Mouse (Mus musculus) embryonic facial prominence, embryonic 11.5 days (tissue): ENCODE measurements around the gene Chl1. TPM values are rescaled to one million over a fixed set of nuclear protein-coding genes. Genes with fewer than 3 reads are reported as not detected.

ENCODE experiments used
- ATAC-seq: fragments of 200-750 bp; cut with Nextera tagmentation; replicated peaks from 2 replicates; pipeline ENCODE4 v1.8.0; 2017; ENCODE audit warnings: low read depth; ENCODE audit not compliant: insufficient number of reproducible peaks, low FRiP score, low TSS enrichment
- DNase-seq: peaks from one replicate; pipeline ENCODE4 v3.0.0-alpha.2; 2015; ENCODE audit warnings: low spot score
- H3K27ac ChIP-seq: fragments of 300-500 bp; sonication (generic); replicated peaks from 2 replicates; pipeline ENCODE4 v1.5.1; 2014; ENCODE audit warnings: mild to moderate bottlenecking, low read depth, low read length, control low read depth
- H3K27me3 ChIP-seq: fragments of 300-500 bp; sonication (generic); 2 replicates; pipeline ENCODE4 v1.6.1; 2014; ENCODE audit warnings: mild to moderate bottlenecking, low read length, moderate library complexity, mixed read lengths; ENCODE audit not compliant: control insufficient read depth, insufficient read depth
- H3K36me3 ChIP-seq: fragments of 300-500 bp; sonication (generic); replicated peaks from 2 replicates; pipeline ENCODE4 v1.6.1; 2014; ENCODE audit warnings: low read depth, mild to moderate bottlenecking, low read length, moderate library complexity, mixed read lengths; ENCODE audit not compliant: control insufficient read depth, insufficient read depth
- H3K4me1 ChIP-seq: fragments of 300-500 bp; sonication (generic); 2 replicates; pipeline ENCODE4 v1.6.1; 2014; ENCODE audit warnings: low read length, mixed read lengths; ENCODE audit not compliant: control insufficient read depth, insufficient read depth
- H3K4me2 ChIP-seq: fragments of 300-500 bp; sonication (generic); 2 replicates; pipeline ENCODE4 v1.6.1; 2014; ENCODE audit warnings: low read depth, mild to moderate bottlenecking, control low read depth, low read length, moderate library complexity
- H3K4me3 ChIP-seq: fragments of 300-500 bp; sonication (generic); 2 replicates; pipeline ENCODE4 v1.5.1; 2014; ENCODE audit warnings: low read depth, low read length, control low read depth
- H3K9ac ChIP-seq: fragments of 300-500 bp; sonication (generic); replicated peaks from 2 replicates; pipeline ENCODE4 v1.6.1; 2014; ENCODE audit warnings: mild to moderate bottlenecking, control low read depth, low read length
- H3K9me3 ChIP-seq: fragments of 300-500 bp; sonication (generic); replicated peaks from 2 replicates; pipeline ENCODE4 v1.6.1; 2016; ENCODE audit warnings: mild to moderate bottlenecking, low read length, inconsistent platforms, mixed read lengths; ENCODE audit not compliant: control insufficient read depth
- WGBS: fragments of 180-500 bp; shearing (Covaris S2); extraction: QIAGEN DNeasy Blood & Tissue Kit; methylation state at CpG from one replicate; pipeline ENCODE4 v1.1.7; 2014; 5-methylcytosine and 5-hydroxymethylcytosine counted together
- polyA plus RNA-seq: library from polyadenylated mRNA; unstranded; fragments of >200 nt; fragmentation: Nextera tagmentation; extraction: Ambion mirVana; gene quantifications from 2 replicates; pipeline ENCODE4 v1.2.1, GENCODE M21; 2014

The Chl1 gene
- polyA plus RNA-seq, 1 experiment from 2014 or later = 2.5 TPM

DNA sequence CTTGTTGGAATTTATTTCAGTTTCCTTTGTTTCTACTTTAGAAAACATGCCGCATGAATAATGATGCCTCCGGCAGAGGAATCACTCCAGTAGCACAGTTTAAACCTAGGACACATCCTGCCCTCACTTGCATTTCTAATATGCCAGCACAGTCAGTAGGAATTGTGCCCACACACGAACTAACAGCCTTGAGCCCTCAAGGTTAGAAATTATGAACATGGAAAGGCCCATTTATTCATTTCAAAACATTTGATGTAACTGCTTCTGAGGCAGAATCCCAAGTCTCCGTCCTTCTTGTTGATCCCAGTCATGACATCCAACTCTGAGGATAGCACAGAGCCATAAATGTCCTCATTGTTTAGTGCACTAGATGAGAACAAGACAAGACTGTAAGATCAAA is 790 bp upstream of the Chl1 start:
- no peaks in the 10 kb centered on the region for H3K36me3 ChIP-seq
- peaks cover 22% of the 10 kb centered on the region for H3K27me3 ChIP-seq
- 69% methylated on average over 4 of the region's 4 CpGs for WGBS
- no peak overlapping the region for H3K9ac ChIP-seq
- no peaks in the 10 kb centered on the region for H3K9me3 ChIP-seq
- H3K4me1 ChIP-seq = 0 out of 2 replicates have a peak, but pooled peaks cover 3% of the 10 kb centered on the region
- no peak overlapping the region for H3K4me3 ChIP-seq
- no peak overlapping the region for H3K4me2 ChIP-seq
- no peak for ATAC-seq
- no peak overlapping the region for H3K27ac ChIP-seq
- DNase-seq = no peak

DNA sequence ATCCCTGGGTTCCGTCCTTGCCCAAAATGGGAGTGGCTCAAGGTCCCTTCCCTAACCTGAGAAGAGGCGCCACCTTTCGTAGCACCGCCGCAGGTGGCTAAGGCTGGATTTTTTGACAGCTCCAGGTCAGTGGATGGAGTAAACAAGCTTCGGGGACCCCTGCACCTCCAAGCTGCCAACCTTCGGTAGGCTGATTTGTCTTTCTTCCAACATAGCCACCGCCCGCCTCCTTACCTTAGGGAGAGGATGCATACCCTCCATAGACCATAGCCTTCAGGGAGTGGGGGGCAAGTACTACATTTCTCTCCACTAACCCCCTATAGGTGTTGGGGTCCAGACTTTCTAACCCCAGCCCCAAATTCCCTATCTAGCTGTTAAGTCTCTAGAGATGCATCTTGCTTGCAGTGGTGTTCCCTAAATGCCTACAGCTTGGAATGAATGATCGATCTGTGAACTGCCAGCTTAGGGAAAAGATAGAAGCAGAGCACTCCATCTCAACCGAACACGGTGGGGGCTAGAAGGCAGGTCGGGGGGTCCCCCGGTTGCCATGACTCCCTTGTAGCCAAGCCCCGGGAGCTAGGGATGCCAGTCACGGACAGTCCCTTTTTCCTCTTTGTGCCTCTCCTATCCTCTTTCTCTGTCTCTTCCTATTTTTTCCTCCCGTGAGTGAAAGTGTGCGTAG is 1.0 kb downstream of the Chl1 start:
- Histone ChIP-seq H3K4me1 (0 out of 2 replicates have a peak, but pooled peaks cover 3% of the 10 kb centered on the region), H3K4me2 (peak overlapping the region; percentile 63), H3K9me3 (no peaks in the 10 kb centered on the region), H3K4me3 (peak overlapping the region; percentile 32), H3K27me3 (peaks cover 22% of the 10 kb centered on the region), H3K27ac (no peak overlapping the region), H3K36me3 (no peaks in the 10 kb centered on the region), H3K9ac (peak overlapping the region; percentile 7; the same call in 1 of the 2 replicates)
- ATAC-seq (no peak; the same call in 1 of the 2 replicates), DNase-seq (no peak)
- WGBS = 8% methylated on average over 18 of the region's 18 CpGs

DNA sequence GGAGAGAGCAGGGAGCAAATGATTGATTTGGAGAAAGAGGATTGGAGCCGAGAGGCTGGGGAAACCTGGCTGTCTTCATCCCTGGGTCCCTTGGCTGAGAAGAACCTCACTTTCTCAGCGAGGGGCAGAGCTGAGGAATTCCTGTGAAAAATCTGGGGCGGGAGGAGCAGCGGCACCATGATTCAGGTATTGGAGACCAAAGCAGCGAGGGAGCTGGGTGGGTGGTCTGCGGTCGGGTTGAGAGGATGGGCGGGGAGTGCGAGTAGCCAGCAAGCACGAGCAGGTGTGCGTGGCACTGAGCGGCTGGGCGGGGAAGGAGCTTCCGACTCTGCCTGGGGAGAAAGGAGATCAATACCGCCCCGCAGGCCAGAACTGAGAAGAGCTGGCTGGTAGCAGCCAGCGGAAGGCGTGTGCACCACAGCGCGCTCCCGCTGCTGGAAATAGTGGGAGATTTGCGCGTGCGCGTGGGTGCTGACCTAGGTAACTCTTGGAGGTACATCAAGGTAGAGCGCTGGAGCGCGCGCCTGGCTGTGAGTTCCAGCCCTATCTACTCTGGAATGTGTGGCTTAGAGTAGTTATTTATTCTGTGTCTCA is 1.7 kb downstream of the Chl1 start:
- ATAC-seq = peak; percentile 80
- Histone ChIP-seq H3K27ac (no peak overlapping the region), H3K36me3 (no peaks in the 10 kb centered on the region), H3K4me1 (0 out of 2 replicates have a peak, but pooled peaks cover 3% of the 10 kb centered on the region), H3K9ac (peak overlapping the region; percentile 7; the same call in 1 of the 2 replicates), H3K27me3 (peaks cover 22% of the 10 kb centered on the region), H3K9me3 (no peaks in the 10 kb centered on the region), H3K4me2 (peak overlapping the region; percentile 63), H3K4me3 (peak overlapping the region; percentile 32)
- WGBS = 0% methylated on average over 29 of the region's 29 CpGs
- peak; percentile 64 for DNase-seq

DNA sequence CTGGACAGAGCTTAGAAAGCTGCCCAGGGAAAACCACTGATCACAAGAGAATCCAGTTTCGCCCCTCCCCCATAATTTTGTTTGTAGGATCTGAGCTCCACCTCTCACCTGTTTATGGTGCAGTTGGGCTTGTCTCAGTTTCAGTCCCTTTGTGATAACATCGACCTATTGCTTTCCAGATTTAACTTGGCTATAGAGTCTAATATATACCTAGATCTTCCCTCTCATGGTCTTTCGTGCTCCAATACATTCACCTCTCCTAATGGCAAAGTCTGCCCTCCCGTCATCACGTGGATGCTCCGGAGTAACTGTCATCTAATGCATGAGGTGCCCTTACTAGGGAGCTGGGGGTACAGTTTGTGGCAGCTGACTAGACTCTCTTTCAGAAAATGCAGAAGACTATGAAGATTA is 2.5 kb downstream of the Chl1 start:
- Histone ChIP-seq H3K4me1 (0 out of 2 replicates have a peak, but pooled peaks cover 3% of the 10 kb centered on the region), H3K9ac (no peak overlapping the region), H3K4me3 (no peak overlapping the region), H3K9me3 (no peaks in the 10 kb centered on the region), H3K27ac (no peak overlapping the region), H3K36me3 (no peaks in the 10 kb centered on the region), H3K4me2 (no peak overlapping the region), H3K27me3 (peaks cover 22% of the 10 kb centered on the region)
- no peak for ATAC-seq
- no peak for DNase-seq
- WGBS = 44% methylated on average over 6 of the region's 6 CpGs

DNA sequence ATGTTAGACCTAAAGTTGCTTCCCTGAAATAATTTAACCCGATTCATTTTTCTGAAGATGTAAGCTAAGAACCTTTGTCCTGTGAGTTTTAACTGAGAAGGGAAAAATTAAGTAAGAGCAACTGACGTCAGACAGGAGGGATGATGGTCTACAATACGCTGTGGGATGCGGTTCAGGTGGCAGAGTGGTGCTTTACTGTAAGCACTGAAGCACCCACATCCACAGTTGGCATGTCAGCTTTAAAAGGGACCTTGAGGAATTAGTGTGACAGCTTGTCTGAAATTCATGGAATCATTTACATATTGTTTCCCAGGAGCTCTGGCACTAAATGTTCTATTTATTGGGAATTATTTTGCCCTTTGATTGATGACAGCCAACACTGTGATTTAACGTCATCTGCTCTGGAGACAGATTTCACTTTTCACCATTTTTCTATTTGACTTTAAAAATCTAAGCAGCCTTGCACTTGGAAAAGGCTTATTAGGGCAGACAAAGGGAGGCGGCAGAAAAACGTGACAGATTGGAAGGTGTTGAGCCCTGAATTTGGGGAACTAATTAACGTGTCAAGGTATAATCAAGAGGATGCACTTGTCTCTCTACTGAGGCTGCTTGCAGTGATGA is 3.3 kb downstream of the Chl1 start:
- Histone ChIP-seq H3K36me3 (no peaks in the 10 kb centered on the region), H3K27ac (no peak overlapping the region), H3K4me1 (0 out of 2 replicates have a peak, but pooled peaks cover 3% of the 10 kb centered on the region), H3K9me3 (no peaks in the 10 kb centered on the region), H3K9ac (no peak overlapping the region), H3K4me2 (no peak overlapping the region), H3K4me3 (no peak overlapping the region), H3K27me3 (peaks cover 22% of the 10 kb centered on the region)
- 71% methylated on average over 8 of the region's 8 CpGs for WGBS
- DNase-seq = no peak
- ATAC-seq = no peak

DNA sequence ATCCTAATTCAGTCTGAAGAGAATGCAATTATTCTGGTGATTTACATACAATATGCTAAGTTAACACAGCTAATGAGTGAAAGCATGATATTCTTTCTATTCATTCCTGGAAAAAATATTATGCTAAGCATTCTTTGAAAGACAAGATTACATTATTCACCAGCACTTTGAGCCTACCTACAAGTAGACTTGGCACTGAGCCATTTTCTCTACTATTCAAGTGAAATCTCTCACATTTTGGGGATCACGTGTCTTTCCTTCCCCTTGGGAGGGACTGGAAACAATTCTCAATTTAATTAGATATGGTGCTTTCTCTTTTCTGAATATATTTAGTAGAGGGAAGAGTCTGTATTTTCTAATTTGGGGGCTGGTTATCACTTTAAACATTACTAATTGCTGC is 4.0 kb downstream of the Chl1 start:
- H3K4me1 ChIP-seq = 0 out of 2 replicates have a peak, but pooled peaks cover 3% of the 10 kb centered on the region
- H3K4me3 ChIP-seq = no peak overlapping the region
- H3K36me3 ChIP-seq = no peaks in the 10 kb centered on the region
- peaks cover 22% of the 10 kb centered on the region for H3K27me3 ChIP-seq
- no peak overlapping the region for H3K4me2 ChIP-seq
- 51% methylated on average over 1 of the region's 1 CpGs for WGBS
- no peak overlapping the region for H3K9ac ChIP-seq
- no peaks in the 10 kb centered on the region for H3K9me3 ChIP-seq
- no peak for DNase-seq
- no peak for ATAC-seq
- H3K27ac ChIP-seq = no peak overlapping the region

DNA sequence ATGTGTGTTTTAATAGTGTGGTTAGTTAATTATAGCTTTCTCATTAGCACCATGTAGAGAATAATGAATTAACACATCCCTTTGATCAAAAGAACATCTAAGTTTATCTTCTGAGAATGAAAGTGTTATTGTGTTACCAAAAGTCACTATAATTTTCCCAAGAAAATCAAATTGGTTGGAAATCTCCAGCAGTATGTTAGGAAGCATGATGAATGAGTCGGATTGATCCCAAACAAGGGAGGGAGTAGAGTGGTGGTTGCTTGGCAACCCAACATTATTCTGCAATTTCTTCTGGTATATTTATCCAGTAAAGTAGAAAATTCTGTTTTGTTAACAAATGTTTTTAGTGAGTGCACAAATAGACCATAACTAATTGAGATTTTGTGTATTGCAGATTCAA is 4.4 kb downstream of the Chl1 start:
- Histone ChIP-seq H3K27ac (no peak overlapping the region), H3K9me3 (no peaks in the 10 kb centered on the region), H3K36me3 (no peaks in the 10 kb centered on the region), H3K4me2 (no peak overlapping the region), H3K9ac (no peak overlapping the region), H3K4me1 (0 out of 2 replicates have a peak, but pooled peaks cover 3% of the 10 kb centered on the region), H3K27me3 (peaks cover 22% of the 10 kb centered on the region), H3K4me3 (no peak overlapping the region)
- ATAC-seq (no peak), DNase-seq (no peak)
- WGBS = 88% methylated on average over 1 of the region's 1 CpGs

DNA sequence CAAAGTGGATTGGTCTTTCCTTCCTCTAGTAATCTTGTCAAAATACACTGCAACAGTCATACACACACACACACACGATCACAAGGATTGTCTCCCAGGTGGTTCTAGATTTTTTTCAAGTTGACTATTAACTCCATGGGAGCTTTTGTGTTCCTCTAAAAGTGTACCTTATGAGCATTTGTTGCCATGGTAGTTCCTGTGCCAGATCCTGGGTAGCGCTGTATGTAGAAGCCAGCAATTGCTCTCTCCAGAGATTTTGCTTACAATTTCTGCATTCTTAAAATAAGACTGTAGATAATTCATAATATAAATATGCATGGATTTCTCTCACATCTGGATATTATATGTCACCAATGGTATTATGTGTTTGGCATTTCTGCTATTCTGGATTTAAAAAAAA is 9.2 kb downstream of the Chl1 start:
- ATAC-seq (no peak), DNase-seq (no peak)
- Histone ChIP-seq H3K9me3 (no peaks in the 10 kb centered on the region), H3K4me3 (no peak overlapping the region), H3K9ac (no peak overlapping the region), H3K4me2 (no peak overlapping the region), H3K27me3 (no peaks in the 10 kb centered on the region), H3K4me1 (no peaks in the 10 kb centered on the region), H3K36me3 (no peaks in the 10 kb centered on the region), H3K27ac (no peak overlapping the region)
- 94% methylated on average over 2 of the region's 2 CpGs for WGBS
